Mouse (Mus musculus) spleen, postnatal 14 days (tissue): ENCODE results near the gene D1Ertd622e.

ENCODE experiments used
- DNase-seq, 2 experiments: peaks; one replicate each; pipeline ENCODE4 v3.0.0; 2021 to 2022; ENCODE audit warnings: low spot score in 2 of 2

The D1Ertd622e gene

DNA sequence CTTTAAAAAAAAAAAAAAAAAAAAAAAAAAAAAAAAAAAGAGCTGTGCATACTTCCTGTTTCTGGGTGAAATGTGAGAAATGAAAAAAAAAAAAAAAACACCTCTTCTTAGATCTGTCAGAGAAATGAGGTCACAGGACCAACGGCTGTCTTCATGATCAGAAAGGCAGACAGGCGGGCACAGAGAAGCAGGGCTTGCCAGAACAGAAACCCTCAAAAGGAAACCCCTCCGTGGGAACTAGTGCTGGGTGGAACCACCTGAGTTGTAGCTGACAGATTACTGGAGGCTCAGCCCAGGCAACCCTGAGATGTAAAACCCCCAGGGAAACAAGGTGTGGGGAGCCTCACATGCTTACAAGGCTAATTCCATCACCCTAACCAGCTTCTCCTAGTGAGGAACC, 81.6 kb downstream of the D1Ertd622e start:
- DNase-seq, result peak; percentile 15 to 22

DNA sequence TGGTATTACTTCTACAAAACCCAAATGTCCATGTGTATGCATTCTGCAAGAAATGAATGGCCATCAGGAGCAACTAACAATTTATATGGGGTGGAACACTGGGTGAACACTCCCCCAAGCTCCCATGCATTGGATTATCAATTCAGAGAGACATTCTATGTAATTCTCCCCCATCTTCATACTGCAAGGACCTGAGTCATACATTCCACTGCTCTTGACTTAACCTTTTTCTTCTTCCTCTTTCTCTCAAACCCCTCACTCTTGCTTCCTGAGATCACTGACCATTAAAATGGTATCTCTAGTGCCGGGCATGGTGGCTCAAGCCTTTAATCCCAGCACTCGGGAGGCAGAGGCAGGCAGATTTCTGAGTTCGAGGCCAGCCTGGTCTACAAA, 83.9 kb downstream of the D1Ertd622e start:
- no peak for DNase-seq

DNA sequence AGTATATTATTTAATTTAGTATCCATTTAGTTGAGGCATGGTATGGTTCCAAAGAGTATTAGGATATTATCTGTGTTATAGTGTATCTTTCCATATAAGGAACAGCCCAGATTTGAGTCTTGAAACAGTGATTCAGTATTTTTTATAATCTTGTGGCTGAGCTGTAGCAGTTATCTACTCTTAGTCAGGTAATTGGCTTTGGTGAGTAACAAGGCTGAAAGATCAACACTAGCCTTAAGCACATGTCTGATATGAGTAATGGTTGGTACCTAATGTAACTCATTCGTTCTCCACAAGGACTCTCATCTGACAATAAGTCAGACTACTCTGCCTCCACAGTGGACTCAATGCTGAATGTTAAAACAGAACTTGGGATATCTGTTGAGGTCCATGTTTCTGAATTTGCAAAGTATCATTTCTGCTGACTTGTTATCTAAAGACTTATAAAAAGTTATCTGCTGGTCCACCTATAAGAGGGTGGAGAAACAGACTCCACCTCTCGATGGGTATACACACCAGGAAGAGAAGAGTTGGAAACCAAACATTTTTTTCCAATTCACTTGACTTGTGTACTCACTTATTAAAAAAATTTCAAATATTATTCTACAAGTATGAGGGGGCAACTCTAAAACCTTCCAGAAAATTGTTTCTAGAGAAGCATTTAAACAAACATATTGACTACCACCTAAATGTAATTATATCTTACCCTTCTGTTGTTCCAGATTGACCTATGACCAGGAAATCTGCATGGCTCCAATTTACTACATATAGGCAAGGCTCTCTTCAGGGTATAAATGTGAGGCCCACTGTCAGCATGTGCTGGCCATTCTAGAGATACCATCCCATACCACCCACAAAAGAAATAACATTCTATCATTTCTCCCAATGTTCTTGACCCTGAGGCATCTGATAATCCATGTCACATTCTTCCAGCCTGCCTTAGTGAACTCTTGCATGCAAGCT, 84.5 kb downstream of the D1Ertd622e start:
- no peak for DNase-seq

DNA sequence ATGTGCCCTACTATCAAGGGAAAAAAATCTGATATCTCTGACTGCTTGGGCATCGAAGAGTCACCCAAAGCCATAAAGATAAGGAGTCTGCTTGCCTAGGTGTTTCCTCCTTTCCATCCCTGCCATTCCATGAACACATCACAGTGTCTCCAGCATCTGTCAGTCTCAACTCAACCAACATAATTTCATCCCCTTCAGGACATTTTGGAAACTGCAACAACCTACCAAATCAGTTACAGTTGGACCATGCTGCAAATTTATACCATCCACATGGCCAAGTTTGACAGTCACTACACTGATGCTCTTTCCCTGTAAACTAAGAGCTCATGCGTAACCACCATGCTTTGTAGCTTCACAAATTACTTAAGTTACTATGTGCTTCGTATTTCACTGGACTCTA, 85.3 kb downstream of the D1Ertd622e start:
- DNase-seq, result no peak

DNA sequence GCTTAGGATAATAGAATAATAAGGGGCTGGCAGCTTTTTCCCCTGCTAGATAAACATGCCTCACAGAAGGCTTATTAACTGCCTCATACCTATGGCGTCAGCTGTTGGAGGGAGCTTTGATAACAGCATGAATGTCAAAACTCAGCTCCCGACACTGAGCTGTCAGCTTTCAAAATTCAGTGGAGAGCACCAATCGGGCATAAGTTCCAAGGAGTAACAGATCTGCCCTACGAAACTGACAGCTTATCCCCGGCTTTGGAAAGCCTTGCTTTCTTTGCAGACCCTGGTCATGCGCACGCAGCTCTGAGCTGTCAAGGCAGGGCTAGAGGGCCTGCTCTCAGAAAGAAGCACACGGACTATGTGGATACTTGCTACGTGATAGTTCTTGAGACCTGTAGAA, 91.1 kb downstream of the D1Ertd622e start:
- no peak for DNase-seq

DNA sequence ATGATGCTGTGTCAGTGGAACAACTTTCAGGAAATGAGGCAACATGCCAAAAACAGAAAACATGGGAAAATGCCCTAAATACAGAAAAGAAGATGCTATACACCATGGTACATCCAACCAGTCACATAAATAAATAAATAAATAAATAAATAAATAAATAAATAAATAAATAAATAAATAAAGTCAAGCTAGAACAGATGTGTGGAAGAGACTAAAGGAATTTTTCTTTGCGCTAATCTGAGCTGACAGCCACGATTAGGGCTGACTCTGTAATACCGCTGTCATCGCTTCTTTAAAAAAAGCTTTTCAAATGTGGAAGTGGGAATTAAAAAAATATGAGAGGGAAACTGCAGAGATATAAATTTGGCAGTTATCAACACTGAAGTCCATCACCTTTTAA, 93.9 kb downstream of the D1Ertd622e start:
- DNase-seq, result no peak

DNA sequence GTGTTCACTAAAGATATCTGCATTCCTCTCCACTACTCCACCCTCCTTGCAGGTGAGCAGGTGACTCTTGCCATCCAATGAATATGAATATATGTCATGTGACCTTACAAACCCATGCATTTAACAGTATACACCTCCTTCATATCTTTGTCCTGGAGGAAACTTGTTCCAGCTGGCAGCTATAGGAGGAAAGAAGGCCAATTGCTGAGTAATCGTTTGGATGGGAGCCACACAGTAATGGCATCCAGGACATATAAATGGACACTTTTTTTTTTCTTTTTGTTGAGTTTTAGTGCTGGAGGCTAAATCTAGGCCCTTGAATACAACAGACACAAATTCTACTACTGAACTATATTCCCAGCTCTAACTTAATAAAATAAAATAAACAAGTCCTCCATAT, 97.2 kb downstream of the D1Ertd622e start:
- no peak for DNase-seq

DNA sequence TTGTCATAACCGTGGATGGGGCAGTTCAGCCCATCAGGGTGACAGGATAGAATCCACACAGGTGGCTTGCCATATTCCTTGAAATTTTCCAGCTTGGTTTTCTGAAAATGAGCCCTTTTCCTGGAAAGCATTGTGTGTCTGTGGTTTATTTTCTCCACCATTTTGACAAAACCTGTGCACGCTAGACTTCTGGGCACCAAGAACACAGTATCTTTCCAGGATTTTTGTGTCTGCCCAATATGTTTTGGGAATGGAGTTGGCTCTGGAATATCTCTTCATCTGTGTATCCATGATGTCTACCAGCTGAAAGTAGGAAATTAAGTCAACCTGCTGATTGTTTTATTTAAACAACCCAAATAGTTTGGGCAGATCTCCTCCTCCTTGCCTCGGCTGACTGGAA, 99.0 kb downstream of the D1Ertd622e start:
- DNase-seq, result no peak
